Mouse (Mus musculus) E14TG2a.4 (cell line): ENCODE measurements at regions not wholly inside any gene's neighbourhood (a gene's known extent, or its start where the extent isn't known, plus 50 kb on each side); places are given as distances from the start of the nearest gene placed in this dataset.

ENCODE experiments used
- CTCF ChIP-seq: conservative IDR thresholded peaks from 2 replicates; pipeline ENCODE4 v1.5.1; 2014; ENCODE audit warnings: low read length
- NANOG ChIP-seq: IDR thresholded peaks from 2 replicates; pipeline ENCODE4 v1.6.1; 2014; ENCODE audit warnings: borderline replicate concordance, low read length, mixed read lengths
- POU5F1 ChIP-seq: IDR thresholded peaks from 2 replicates; pipeline ENCODE4 v1.6.1; 2014; ENCODE audit warnings: low read length, borderline replicate concordance

GRCm38 (mm10) chr13:32509231-32510023 lies 170.9 kb upstream of the Gmds start:
- TF ChIP-seq CTCF (no peak), POU5F1 (no peak), NANOG (no peak)
